Mouse (Mus musculus) inflammation-experienced regulatory T-cells, adult 6 months (primary cell): ENCODE results near the gene Gm7145. TPM values are rescaled to one million over a fixed set of nuclear protein-coding genes. Genes with fewer than 3 reads are reported as not detected.
"Not testable (repeated sequence)": the region's sequence is repeated elsewhere in the genome, so short reads cannot be mapped to it uniquely, and the experiment has no call there.

Source experiments
- ATAC-seq: one replicate; pipeline ENCODE4 v1.8.0; 2017
- polyA plus RNA-seq, 3 experiments: library from polyadenylated mRNA; unstranded; fragments of 100-300 nt; shearing (Covaris generic); gene quantifications; one replicate each; pipeline ENCODE4 v1.2.1; 2017

Gene Gm7145
- not detected for polyA plus RNA-seq

DNA sequence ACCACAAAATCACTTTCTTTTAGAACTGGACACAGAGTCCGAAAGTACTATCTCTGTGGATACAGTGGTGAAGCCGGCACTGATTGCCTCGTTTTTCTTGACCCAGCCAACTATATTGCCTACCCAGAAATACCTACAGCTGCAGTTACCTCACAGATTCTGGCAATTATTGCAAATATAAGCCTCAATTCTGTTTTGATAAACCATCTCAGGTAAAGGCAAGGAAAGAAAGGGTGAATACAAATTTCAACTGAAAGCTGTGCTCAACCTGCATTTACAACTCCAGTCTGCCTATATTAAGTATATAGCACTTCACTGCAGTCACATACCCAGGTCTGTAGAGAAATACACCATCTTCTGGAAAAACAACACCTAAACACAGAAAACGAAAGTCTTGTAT is at the start of gene Gm7145:
TSS of gene Gm7145 (plus strand) at position 301 of the 400 bp plus-strand sequence.
- ATAC-seq, result no peak

DNA sequence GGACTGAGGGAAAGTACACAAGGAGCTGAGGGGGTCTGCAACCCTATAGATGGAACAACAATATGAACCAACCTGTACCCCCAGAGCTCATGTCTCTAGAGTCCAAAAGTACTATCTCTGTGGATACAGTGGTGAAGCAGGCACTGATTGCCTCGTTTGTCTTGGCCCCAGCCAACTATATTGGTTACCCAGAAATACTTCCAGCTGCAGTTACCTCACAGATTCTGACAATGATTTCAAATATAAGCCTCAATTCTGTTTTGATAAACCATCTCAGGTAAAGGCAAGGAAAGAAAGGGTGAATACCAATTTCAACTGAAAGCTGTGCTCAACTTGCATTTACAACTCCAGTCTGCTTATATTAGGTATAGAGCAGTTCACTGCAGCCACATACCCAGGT is 38.0 kb upstream of the Gm7145 start, which contains the start of gene Gm28168:
TSS of gene Gm28168 (plus strand) at position 301 of the 400 bp plus-strand sequence.
- ATAC-seq, result not testable (repeated sequence)

DNA sequence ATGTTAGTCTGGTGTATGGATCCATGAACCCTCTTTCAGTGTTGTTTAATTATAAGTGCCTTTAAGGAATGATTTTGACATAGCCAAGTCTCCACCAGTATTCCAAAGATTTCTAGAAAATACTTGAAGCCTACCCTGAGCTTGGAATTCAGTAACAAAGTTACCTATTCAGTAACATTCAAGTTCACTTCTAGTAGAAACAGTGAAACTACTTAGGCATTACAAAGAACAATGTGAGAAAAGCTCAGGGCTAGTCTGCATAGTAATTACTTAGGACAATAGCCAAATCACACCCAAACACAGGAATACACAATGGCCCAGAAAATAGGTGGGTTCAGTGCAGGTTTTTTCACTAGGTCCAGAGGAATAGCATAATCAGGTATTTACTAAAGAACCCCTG is 38.1 kb downstream of the Gm7145 start:
- not testable (repeated sequence) for ATAC-seq

DNA sequence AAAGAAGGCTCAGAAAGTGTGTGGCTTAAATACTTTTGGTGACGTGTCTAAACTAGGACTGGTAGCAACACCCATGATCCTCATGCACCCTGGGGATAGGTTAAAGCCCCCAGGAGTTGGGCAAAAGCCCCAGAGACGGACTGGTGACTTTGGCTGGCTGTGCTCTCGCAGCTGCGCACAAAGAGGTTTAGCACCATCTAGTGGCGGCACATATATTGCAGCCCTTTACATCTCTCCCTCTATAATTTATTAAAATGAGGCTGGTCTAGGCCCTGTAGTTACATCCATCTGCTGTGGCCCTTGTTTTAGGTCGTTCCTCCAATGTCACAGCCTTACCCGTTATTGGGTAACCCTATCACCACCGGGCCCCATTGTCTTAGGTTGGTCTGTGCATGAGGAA is 47.0 kb downstream of the Gm7145 start:
- not testable (repeated sequence) for ATAC-seq

Other genes starting within 250 kb of the Gm7145 start
- gene B020011L13Rik, start 184.8 kb upstream of the Gm7145 start, polyA plus RNA-seq, result not detected
- not detected for gene Gm28360, start 135.9 kb upstream of the Gm7145 start, polyA plus RNA-seq
- gene Gm28168, start 37.9 kb upstream of the Gm7145 start, polyA plus RNA-seq, result not detected
- under 1 TPM in 1 of 3 experiments, not detected in 2; 0.11 TPM for gene Gm29106, start 210.6 kb downstream of the Gm7145 start, polyA plus RNA-seq